Mouse (Mus musculus): Measurements from ENCODE around the gene Plpp3. TPM values are rescaled to one million over a fixed set of nuclear protein-coding genes. Genes with fewer than 3 reads are reported as not detected.

Gene Plpp3
- total RNA-seq, 2 experiments from 2014 or later: 136 to 166 TPM

DNA sequence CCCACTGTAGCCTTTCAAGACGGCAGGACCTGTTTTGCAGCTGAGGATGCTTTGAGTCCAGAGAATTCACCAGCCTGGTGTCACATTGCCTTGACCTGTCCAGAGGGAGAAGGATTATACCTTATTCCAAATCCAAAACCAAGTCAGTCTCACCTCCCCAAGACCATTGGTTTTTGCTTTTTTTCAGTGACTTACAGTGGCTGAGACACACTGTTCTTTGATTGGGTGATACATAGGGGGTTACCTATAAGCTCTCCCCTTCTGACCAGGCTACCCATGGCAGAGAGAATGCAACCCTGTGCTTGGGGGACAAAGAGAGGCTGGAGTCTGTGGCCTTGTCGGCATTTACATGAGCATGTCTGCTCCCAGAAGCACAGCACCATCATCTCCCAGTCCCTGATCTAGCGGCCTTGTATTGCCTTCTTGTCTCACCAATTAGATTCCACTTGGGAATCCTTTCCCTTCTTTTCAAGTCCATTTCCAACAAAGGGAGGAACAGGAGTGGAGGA, 24.6 kb downstream of the Plpp3 start:
- intact Hi-C loops (cut with DNase I): no loop called here

DNA sequence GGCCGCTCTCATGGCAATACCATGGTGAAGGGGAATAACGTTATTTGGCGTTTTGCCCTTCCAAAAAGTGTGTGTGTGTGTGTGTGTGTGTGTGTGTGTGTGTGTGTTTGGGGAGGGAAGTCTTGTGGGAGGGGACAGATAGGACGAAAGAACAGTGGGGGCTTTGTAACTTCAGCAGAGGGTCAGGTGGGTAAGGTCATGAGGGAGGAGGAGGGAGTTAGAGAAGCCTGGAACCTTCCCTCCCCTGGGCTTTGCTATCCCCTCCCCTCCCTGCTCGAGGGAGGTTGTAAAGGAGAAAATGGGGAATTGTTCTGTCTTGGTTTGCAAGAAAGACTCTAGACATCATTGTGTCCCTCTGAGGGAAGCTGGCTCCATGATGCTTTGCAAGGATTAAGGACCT, 25.1 kb downstream of the Plpp3 start:
- intact Hi-C loops (cut with DNase I): no loop called here
- DNase-seq (ENCODE audit: low spot score in 2 of 2): no peak

More for the DNA sequence above, 24.6 kb downstream of the Plpp3 start:
- DNase-seq (ENCODE audit: low spot score in 2 of 2): no peak

DNA sequence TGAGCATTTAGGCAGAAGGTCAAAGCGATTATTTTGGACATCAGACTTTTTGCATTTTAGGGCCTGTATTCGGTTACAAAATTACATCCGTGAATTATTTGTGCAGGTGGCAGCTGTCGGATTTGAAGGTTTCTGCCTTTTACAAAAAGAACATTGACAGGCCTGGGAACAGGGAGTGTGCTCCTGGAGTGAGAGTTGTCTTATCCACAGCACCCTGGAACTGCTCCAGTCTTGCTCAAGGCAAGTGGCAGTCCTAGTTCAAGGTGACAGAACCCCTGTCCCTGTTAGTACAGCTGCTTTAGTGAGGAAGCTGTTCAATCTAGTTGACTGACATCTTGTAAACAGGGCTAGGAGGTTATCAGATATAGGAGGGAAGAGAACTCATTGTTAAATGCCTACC, 27.3 kb downstream of the Plpp3 start:
- no peak for DNase-seq (ENCODE audit: low spot score in 2 of 2)
- intact Hi-C loops (cut with DNase I): no loop called here

DNA sequence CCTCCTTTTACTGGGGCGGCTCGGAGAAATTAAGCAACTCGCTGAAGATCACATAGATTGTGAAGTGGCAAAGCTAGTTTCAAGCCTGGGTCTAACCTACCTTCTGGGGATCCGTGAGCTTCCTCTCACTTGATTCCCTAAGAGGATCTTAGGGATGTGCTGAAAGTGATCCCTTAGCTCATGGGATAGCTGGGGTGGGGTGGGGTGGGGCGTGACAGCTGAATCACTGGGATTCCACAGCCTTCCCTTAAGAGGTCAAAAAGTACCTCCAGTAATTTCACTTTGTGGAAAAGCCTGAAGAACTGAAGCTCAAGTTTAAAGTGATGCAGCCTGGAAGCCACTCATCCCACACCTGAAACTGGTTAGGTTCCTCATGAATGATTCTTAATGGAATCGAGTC, 27.8 kb downstream of the Plpp3 start:
- DNase-seq (ENCODE audit: low spot score in 2 of 2): no peak
- intact Hi-C loops (cut with DNase I): no loop called here

DNA sequence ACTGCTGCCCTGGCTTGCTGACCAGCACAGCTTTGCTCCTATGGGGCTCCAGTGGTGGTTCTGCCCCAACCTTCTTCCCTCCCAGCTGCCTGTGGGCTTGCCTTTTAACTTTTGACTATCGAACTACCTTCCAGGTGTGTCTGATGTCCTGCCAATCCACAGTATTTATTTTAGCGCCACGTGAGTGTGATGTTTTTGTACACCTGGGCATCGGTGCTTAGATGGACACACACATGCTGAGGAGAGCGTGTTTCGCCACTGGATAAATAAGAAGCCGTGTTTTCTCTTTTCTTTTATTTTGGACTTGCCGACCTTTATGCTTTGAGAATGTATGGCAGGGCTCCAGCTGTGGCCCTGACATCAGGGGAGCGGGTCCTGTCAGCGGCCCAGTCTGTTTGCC, 29.5 kb downstream of the Plpp3 start:
- intact Hi-C loops (cut with DNase I): no loop called here
- DNase-seq (ENCODE audit: low spot score in 2 of 2): no peak

DNA sequence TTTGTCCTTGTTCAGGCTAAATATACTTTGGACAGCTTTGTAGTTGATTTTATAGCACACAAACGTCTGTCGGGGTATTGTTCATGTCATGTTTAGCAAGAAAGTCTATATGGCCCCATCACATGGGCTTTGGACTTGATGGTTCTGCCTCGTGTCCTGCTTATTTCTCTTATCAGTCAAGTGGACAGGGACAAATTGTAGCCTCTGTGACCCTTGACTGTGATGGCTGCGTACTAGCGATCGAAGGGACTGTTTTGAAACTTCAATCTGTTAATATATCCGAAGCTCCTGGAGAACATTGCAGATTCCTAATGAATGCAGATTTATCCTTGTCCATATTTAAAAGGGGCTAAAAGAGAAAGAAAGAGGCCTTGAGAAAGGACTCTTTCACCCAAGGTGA, 30.7 kb downstream of the Plpp3 start:
- DNase-seq (ENCODE audit: low spot score in 2 of 2): no peak
- intact Hi-C loops (cut with DNase I): no loop called here

DNA sequence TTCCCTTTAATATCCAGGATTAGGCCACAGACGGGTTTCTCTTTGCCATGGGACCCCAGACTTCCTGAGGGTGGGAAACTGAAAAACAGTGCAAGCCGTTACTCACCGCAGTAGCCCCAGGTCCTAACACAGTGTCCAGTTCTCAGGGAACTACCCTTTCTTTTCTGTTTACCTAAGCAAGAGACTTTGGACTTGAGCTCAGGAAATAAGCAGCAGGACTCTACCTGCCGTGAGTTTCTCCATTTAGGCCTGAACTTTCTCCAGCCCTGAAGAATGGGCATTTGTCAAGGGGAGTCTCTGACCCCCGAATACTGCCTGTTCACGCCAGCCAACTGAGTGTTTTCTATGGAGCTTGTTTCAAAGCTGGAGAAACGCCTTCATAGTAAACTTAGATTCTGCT, 31.7 kb downstream of the Plpp3 start:
- no peak for DNase-seq (ENCODE audit: low spot score in 2 of 2)
- intact Hi-C loops (cut with DNase I): no loop called here

DNA sequence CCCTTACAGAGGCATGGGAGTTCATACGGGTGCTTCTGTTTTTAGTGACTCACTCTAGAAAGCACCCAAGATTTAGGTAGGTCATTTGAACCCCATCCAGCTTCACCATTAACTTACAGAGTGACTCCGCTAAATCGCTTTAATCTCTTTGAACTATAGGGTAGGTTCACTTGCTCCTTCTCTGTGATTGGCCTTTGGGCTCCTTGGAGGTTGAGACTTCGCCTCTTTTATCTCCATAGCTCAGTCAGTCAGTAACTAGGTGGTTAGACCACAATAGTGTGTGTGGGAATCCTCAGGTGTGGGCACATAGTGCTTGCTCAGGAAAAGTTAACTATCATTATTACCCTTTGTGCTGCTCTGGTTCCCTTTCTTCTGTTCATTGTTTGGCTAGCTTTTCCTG, 33.7 kb downstream of the Plpp3 start:
- DNase-seq (ENCODE audit: low spot score in 2 of 2): no peak

DNA sequence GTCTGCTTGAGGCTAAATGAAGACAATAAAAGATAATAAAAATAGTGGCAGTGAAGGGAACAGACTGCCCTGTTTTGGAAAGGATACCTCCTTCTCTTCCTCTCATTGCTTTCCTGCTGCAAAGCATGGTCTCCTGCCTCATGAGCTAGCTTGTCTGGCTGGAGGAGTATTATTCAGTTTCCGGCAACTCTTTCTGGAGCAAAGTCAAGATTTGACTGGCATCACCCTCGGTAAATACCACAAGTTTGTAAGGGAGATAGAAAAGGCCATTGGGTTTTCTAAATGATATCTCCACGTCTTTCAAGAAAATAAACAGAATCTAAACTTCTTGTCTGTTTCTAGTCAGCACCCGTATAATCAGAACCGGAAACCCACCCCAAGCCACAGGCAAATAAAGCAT, 34.4 kb downstream of the Plpp3 start:
- intact Hi-C loops (cut with DNase I): no loop called here
- DNase-seq (ENCODE audit: low spot score in 2 of 2): no peak

More for the DNA sequence above, 33.7 kb downstream of the Plpp3 start:
- intact Hi-C loops (cut with DNase I): no loop called here

DNA sequence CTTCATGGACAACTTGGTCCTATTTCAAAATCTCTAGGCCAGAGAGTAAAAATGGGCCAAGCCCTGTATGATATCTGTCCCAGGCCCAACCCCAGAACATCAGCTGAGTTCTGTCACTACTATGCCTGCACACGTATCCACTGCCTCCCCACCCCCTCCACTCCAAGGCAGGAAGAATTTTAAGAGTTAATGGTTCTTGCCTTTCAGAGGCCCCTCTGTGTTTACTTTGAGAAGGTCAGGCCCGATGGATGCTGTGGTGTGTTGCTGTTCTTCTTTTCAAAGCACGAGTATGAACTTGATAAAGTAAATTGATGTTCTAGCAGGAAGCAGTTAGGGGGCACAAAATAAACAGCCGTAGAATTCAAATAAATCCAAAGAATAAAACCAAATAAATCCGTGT, 35.5 kb downstream of the Plpp3 start:
- intact Hi-C loops (cut with DNase I): no loop called here
- no peak for DNase-seq (ENCODE audit: low spot score in 2 of 2)

DNA sequence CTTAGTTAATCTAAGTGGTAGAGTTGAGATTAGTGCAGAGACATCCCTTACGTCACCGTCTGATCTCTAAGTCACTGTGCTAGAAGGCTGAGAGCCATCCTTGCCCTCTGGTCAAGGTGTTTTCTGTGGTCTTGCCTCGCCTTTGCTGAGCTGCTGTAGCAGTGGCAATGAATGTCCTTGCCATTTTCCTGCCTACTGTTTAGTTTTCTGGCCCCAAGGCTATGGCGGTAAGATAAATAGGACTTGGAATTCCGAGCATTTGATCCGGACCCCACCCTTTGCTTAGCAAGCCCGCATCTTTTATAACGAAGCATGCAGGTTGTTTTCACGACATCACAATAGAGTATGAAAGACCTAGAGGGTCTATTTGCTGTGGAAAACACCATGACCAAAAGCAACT, 38.1 kb downstream of the Plpp3 start:
- intact Hi-C loops (cut with DNase I): no loop called here

DNA sequence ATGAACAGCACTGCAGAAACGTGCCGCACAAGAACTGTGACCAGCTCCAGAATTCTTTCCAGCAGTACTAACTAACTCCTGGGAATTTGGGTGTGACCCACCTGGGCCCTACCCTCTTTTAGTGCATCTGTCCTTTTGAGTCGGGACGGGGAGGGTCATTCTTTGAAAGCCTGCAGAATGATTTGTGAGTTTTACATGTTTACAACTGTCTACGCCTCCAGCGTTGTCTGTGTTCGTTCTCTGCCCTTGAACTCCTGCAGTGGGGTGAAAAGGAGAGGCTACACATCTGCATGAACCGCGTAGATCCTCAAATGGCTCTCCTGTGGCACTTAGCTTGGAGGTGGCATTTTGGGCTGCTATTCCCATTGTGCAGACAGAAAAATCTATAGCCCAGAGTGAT, 39.0 kb downstream of the Plpp3 start:
- intact Hi-C loops (cut with DNase I): no loop called here
- no peak for DNase-seq (ENCODE audit: low spot score in 2 of 2)

More for the DNA sequence above, 38.1 kb downstream of the Plpp3 start:
- no peak for DNase-seq (ENCODE audit: low spot score in 2 of 2)

DNA sequence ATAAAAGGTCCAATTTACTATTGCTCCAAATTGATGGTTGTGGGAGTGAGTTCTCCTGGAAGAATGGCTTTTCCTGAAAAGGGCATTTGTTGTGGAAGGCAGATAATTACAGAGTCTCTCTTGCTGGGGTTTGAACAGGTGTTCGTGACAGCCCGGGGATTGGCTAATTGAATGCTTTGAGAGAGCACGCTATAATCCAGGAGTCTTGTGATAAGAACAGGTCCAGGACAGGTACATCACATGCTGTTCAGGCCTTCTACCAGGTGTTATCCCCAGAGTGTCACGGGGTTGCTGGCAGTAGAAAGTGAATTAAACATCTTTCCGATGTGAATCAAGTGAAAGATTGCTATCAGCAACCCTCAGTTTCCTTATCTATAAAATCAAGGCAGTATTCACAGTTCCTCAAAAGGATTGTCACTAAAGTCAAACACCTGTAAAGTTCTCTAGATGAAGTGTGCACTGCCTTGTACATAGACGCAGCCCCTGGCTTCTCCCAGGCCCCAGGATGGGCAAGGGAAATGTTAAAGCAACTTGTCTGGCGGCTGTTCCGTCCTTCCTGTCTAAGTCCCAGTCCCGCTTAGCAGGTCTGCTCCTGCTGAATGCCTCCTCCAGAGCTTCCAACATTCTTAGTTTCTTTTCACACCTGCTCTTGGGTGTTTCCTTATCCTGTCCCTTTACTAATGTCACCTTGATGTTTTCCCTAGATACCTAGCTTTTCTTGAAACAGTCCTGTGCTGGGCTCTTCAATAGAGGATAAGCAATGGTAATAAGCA, 40.0 kb downstream of the Plpp3 start:
- intact Hi-C loops (cut with DNase I): no loop called here
- no peak for DNase-seq (ENCODE audit: low spot score in 2 of 2)

DNA sequence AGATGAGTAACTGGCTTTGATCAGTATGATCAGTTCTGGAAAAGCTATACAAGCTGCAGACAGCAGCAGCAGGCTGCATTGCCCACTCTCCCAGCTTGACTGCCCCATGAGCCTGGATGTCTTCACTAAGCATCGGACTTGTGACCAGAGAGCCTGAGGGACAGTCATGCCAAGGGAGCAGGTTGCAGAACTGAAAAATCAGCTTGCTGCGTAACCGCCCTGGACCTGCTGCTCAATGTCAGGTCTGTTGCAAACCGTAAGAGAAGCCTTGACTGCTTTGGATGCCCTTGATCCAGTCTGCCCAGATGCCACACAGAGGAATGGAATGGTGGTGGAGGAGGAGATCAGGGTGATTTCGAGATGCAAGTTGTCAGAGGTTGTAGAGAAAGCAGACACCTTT, 41.5 kb downstream of the Plpp3 start:
- no peak for DNase-seq (ENCODE audit: low spot score in 2 of 2)
- intact Hi-C loops (cut with DNase I): no loop called here

DNA sequence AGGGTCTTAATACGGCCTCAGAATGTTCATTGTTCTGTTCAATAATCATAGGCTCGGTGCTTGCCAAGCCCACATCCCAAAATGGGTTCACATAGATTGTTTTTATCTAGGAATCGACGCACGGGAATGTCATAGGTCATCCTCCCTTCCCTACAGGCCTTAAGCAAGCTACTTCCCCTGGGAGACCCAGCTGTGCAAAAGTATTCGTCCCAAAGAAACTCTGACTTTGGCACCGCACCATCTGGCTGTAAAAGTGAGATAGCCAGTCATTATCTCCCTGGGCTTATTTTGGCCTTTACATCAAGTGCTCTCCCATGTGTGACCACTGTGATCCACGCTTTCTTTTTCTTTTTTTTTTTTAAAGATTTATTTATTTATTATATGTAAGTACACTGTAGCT, 42.2 kb downstream of the Plpp3 start:
- intact Hi-C loops (cut with DNase I): no loop called here
- no peak for DNase-seq (ENCODE audit: low spot score in 2 of 2)

DNA sequence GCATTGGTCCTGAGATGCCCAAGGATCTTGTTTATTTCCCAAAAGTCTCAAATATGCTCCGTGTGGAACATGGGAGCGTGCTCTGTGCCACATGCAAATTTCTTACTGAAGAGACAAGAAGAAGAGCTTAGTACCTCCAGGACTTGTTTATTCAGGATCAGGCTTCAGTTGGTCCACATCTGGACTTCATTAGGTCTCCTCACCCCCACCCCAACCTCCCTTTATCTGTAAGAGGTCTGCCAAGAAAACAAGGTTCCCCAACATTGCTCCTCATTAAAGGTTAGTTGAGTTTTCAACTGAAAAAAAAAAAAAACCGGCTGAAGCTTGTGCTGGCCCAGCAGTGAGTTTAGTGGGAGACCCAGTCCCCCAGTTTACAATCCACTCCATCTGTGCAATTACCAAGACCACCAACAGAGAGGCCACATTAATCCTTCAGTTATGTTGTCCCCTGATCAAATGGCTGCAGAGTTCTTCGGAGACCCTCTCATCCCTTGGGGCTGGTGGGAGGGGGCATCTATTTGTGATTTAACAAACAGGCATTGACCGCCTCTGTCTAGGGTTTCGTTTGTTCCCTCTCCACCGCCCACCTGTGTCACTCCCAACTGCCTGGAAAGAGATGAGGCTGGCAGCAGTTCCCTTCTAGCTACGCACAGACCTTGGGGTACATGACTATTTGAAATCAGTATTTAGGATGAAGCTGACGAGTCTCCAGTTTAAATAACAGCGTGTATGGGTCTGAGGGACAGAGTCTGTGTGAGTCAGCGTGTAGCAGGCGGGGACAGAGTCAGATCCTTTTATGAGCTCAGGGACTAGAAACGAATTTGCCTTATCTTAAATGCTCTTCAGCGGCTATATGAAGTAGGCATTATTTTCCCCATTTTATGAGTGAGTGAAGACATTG, 43.7 kb downstream of the Plpp3 start:
- intact Hi-C loops (cut with DNase I): no loop called here
- DNase-seq (ENCODE audit: low spot score in 2 of 2): no peak

DNA sequence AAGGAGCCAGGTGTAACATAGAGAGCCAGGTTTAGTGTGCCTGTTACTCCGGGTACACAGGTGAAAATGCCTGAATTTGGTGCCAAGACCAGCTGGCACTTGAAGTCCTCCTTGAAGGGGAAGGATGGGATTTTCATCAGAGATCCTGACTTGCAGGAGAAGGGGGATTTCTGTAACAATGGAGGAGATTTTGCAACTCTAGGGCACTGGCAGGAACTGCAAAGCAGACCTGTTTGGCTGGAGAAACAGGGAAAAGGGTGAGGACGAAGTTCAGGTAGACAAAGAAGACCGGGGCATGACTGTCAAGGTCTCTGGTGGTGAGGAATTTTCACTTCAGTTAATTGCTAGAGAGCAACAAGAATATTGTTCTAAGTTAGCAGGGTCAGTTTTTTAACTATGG, 45.3 kb downstream of the Plpp3 start:
- DNase-seq (ENCODE audit: low spot score in 2 of 2): no peak
- intact Hi-C loops (cut with DNase I): no loop called here

DNA sequence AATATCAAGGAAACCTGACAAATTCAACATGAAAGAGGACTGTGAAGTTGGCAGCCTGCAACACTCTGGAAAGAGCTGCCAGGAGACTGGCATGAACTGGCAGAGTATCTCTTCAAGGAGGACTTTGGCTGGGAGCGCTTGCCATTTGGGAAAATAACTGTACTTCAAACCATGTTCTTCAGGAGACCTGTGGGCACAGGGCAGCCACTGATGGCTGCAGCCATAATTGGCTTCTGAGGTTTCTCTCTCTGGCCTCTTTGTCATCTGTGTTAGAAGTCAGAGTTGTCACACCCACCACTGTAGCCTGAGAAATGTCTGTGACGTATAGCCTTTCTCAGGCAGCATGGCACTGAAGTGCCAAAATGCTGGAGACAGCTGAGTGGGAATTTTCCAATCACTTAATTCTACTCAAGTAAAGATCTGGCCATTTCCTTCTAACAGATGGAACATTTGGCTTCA, 46.2 kb downstream of the Plpp3 start:
- intact Hi-C loops (cut with DNase I): no loop called here
- peak; percentile 19 to 42 for DNase-seq (ENCODE audit: low spot score in 2 of 2)

DNA sequence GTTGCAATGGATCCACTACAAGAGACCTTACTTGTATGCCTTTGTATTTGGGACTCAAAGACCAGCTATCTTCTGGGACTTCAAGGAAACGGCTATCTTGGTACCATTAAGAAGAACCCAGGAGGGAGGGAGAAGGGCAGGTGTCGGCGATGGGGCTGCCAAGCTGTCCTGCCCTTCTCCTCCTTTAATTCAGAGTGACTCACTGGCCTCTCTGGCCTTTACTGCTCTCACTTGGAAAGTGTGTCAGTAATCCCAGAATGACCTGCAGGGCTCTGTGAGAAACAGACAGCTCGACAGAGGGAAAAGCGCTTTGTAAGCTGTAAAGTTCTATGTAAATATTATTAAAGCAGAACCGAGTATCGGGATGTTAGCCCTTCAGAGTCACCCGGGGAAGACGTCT, 46.9 kb downstream of the Plpp3 start:
- no peak for DNase-seq (ENCODE audit: low spot score in 2 of 2)
- intact Hi-C loops (cut with DNase I): no loop called here

DNA sequence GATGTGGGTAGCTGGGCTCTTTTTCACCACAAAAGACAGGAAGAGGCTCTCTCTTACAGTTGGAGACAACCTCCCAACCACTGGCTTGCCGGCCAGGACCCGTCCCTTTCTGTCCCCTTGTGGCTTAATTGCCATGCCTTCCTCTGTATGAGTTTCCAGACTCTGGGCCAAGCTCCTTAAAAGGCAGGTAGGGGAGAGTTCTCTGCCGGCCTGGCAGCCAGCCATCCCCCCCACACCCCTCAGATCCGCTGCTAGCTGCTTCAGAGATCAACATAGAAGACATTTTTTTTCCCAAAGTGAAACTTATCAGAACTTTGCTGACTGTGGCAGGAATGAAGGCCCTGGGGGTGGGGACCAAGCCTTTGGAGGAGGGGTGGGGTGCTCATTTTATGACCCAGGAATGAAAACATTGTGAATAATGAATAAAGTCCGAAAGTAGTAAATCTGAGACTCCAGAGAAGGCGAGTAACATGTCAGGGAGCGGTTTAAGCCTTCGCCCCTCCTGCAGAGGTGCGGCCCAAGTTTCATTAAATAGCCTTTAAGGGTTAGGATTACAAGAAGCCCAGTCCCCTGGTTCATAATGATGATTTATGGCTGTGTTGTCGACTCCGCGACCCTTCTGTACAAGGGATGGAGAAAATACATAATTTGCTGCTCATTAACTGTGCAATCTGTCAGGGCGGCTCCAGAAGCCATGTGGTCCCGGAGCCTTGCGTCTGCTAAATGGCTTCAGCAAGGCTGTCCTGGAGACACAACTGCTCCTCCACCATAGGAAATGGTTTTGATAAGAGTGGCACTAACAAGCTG, 48.1 kb downstream of the Plpp3 start:
- intact Hi-C loops (cut with DNase I): no loop called here
- DNase-seq (ENCODE audit: low spot score in 2 of 2): no peak

Measured in left cerebral cortex, postnatal 14 days (tissue).